Mouse (Mus musculus) ES-E14 (cell line): ENCODE measurements around the gene Mef2b.

Experiments
- CHD2 ChIP-seq: IDR thresholded peaks from 2 replicates; pipeline ENCODE4 v1.6.1; 2014; ENCODE audit warnings: mild to moderate bottlenecking, low read depth, low read length, inconsistent platforms
- HCFC1 ChIP-seq: IDR thresholded peaks from 2 replicates; pipeline ENCODE4 v1.6.1; 2012; ENCODE audit warnings: low read length, inconsistent platforms, borderline replicate concordance; ENCODE audit not compliant: insufficient read depth
- MAFK ChIP-seq: IDR thresholded peaks from 2 replicates; pipeline ENCODE4 v1.6.1; 2014; ENCODE audit warnings: mild to moderate bottlenecking, low read depth, low read length, inconsistent platforms; ENCODE audit not compliant: insufficient read depth
- ZC3H11A ChIP-seq: IDR thresholded peaks from 2 replicates; pipeline ENCODE4 v1.6.1; 2012; ENCODE audit warnings: low read depth, mild to moderate bottlenecking, inconsistent platforms, low read length, borderline replicate concordance
- ZNF384 ChIP-seq: IDR thresholded peaks from 2 replicates; pipeline ENCODE4 v1.6.1; 2012; ENCODE audit warnings: low read depth, low read length, inconsistent platforms

DNA sequence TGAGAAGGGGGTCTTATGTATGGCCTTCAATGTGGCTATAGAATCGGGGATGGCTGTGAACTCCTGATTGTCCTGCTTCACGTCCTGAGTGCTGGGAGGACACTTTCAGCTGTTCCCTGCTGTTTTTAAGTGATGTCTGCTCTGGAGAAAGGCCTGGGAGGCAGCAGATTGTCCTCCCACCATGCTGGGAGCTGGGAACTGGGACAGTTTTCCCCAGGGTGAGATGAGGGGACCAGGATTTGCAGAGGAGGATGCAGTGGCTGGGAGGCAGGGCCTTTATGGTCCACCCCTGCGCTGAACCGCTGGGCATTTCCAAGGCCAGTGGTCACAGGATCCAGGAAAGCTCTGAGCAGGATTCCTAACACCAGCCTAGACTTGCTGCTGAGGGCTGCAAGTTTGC lies 63.6 kb downstream of the Mef2b start:
- no peak for TF ChIP-seq MAFK
- no peak for TF ChIP-seq CHD2
- TF ChIP-seq ZNF384: no peak
- TF ChIP-seq ZC3H11A: no peak
- TF ChIP-seq HCFC1: no peak
